Mouse (Mus musculus): ENCODE data around the gene Poldip2. TPM values are rescaled to one million over a fixed set of nuclear protein-coding genes. Genes with fewer than 3 reads are reported as not detected.

Poldip2 gene
- polyA plus RNA-seq, 1 experiment from 2014 or later = 91.1 TPM

- DNase-seq (ENCODE audit: low spot score) (no peak), ATAC-seq (ENCODE audit: low FRiP score, low TSS enrichment) (peak; percentile 30)
- 31% methylated on average over 6 of the region's 6 CpGs for WGBS
- no peaks in the 10 kb centered on the region for H3K36me3 ChIP-seq (ENCODE audit: control insufficient read depth, insufficient read depth, low read length)
- no peaks in the 10 kb centered on the region for H3K27me3 ChIP-seq (ENCODE audit: control insufficient read depth, insufficient read depth, low read length)
- H3K9me3 ChIP-seq (ENCODE audit: control insufficient read depth, low read length) = no peaks in the 10 kb centered on the region
- H3K4me2 ChIP-seq (replicated peaks; ENCODE audit: low read depth) = peak overlapping the region; percentile 89
- peak overlapping the region; percentile 45; the same call in 1 of the 2 replicates for H3K9ac ChIP-seq (ENCODE audit: low read length)
- peak overlapping the region; percentile 68 for H3K4me3 ChIP-seq (ENCODE audit: low read depth, low read length)
- TF ChIP-seq CTCF (IDR thresholded peaks at IDR 0.05; ENCODE audit: low read depth) (no peak), EP300 (optimal IDR thresholded peaks at IDR 0.05) (no peak)
- 0 out of 2 replicates have a peak, but pooled peaks cover 2% of the 10 kb centered on the region for H3K4me1 ChIP-seq (replicated peaks; ENCODE audit: control insufficient read depth, insufficient read depth)
- H3K27ac ChIP-seq (replicated peaks) = 0 out of 2 replicates have a peak overlapping the region, but pooled peaks have one; percentile 1
Observed at GRCm38 (mm10) chr11:78551059-78551398, 39.0 kb downstream of the Poldip2 start.

GRCm38 (mm10) chr11:78555623-78556022 is 43.6 kb downstream of the Poldip2 start:
- ATAC-seq (ENCODE audit: low FRiP score, low TSS enrichment) = no peak
- Histone ChIP-seq H3K27ac (replicated peaks) (no peak overlapping the region), H3K9ac (ENCODE audit: low read length) (no peak overlapping the region), H3K4me1 (replicated peaks; ENCODE audit: control insufficient read depth, insufficient read depth) (no peaks in the 10 kb centered on the region), H3K27me3 (ENCODE audit: control insufficient read depth, insufficient read depth, low read length) (no peaks in the 10 kb centered on the region), H3K4me3 (ENCODE audit: low read depth, low read length) (no peak overlapping the region), H3K36me3 (ENCODE audit: control insufficient read depth, insufficient read depth, low read length) (no peaks in the 10 kb centered on the region; the same call in 1 of the 2 replicates), H3K9me3 (ENCODE audit: control insufficient read depth, low read length) (no peaks in the 10 kb centered on the region), H3K4me2 (replicated peaks; ENCODE audit: low read depth) (no peak overlapping the region)
- TF ChIP-seq CTCF (IDR thresholded peaks at IDR 0.05; ENCODE audit: low read depth) (no peak), EP300 (optimal IDR thresholded peaks at IDR 0.05) (no peak)
- peak; percentile 45 for DNase-seq (ENCODE audit: low spot score)
- 51% methylated on average over 3 of the region's 3 CpGs for WGBS

GRCm38 (mm10) chr11:78556070-78556469 is 44.1 kb downstream of the Poldip2 start:
- no peak for DNase-seq (ENCODE audit: low spot score)
- H3K36me3 ChIP-seq (ENCODE audit: control insufficient read depth, insufficient read depth, low read length) = no peaks in the 10 kb centered on the region; the same call in 1 of the 2 replicates
- no peak for ATAC-seq (ENCODE audit: low FRiP score, low TSS enrichment)
- no peak overlapping the region for H3K4me3 ChIP-seq (ENCODE audit: low read depth, low read length)
- 56% methylated on average over 4 of the region's 4 CpGs for WGBS
- no peaks in the 10 kb centered on the region for H3K4me1 ChIP-seq (replicated peaks; ENCODE audit: control insufficient read depth, insufficient read depth)
- H3K4me2 ChIP-seq (replicated peaks; ENCODE audit: low read depth) = no peak overlapping the region
- no peaks in the 10 kb centered on the region for H3K9me3 ChIP-seq (ENCODE audit: control insufficient read depth, low read length)
- H3K9ac ChIP-seq (ENCODE audit: low read length) = no peak overlapping the region
- no peak overlapping the region for H3K27ac ChIP-seq (replicated peaks)
- TF ChIP-seq EP300 (optimal IDR thresholded peaks at IDR 0.05) (no peak), CTCF (IDR thresholded peaks at IDR 0.05; ENCODE audit: low read depth) (no peak)
- H3K27me3 ChIP-seq (ENCODE audit: control insufficient read depth, insufficient read depth, low read length) = no peaks in the 10 kb centered on the region

- TF ChIP-seq CTCF (IDR thresholded peaks at IDR 0.05; ENCODE audit: low read depth) (peak; percentile 67), EP300 (optimal IDR thresholded peaks at IDR 0.05) (no peak)
- no peak overlapping the region for H3K4me2 ChIP-seq (replicated peaks; ENCODE audit: low read depth)
- ATAC-seq (ENCODE audit: low FRiP score, low TSS enrichment) = no peak
Observed at GRCm38 (mm10) chr11:78557241-78557640, 45.2 kb downstream of the Poldip2 start.

GRCm38 (mm10) chr11:78560447-78560846 is 48.5 kb downstream of the Poldip2 start:
- no peaks in the 10 kb centered on the region for H3K27me3 ChIP-seq (ENCODE audit: control insufficient read depth, insufficient read depth, low read length)
- TF ChIP-seq EP300 (optimal IDR thresholded peaks at IDR 0.05) = no peak
- peak; percentile 91 for TF ChIP-seq CTCF (IDR thresholded peaks at IDR 0.05; ENCODE audit: low read depth)
- no peak overlapping the region for H3K27ac ChIP-seq (replicated peaks)
- no peaks in the 10 kb centered on the region for H3K4me1 ChIP-seq (replicated peaks; ENCODE audit: control insufficient read depth, insufficient read depth)
- no peak overlapping the region for H3K9ac ChIP-seq (ENCODE audit: low read length)
- WGBS = 6% methylated on average over 4 of the region's 4 CpGs
- DNase-seq (ENCODE audit: low spot score) (peak; percentile 70), ATAC-seq (ENCODE audit: low FRiP score, low TSS enrichment) (peak; percentile 69)
- H3K36me3 ChIP-seq (ENCODE audit: control insufficient read depth, insufficient read depth, low read length) = no peaks in the 10 kb centered on the region; the same call in 1 of the 2 replicates
- H3K9me3 ChIP-seq (ENCODE audit: control insufficient read depth, low read length) = no peaks in the 10 kb centered on the region
- H3K4me3 ChIP-seq (ENCODE audit: low read depth, low read length) = no peak overlapping the region
- H3K4me2 ChIP-seq (replicated peaks; ENCODE audit: low read depth) = no peak overlapping the region

More at GRCm38 (mm10) chr11:78557241-78557640, 45.2 kb downstream of the Poldip2 start:
- H3K9ac ChIP-seq (ENCODE audit: low read length) = no peak overlapping the region; the same call in 1 of the 2 replicates
- DNase-seq (ENCODE audit: low spot score) = peak; percentile 27
- 51% methylated on average over 8 of the region's 8 CpGs for WGBS
- no peaks in the 10 kb centered on the region; the same call in 1 of the 2 replicates for H3K36me3 ChIP-seq (ENCODE audit: control insufficient read depth, insufficient read depth, low read length)
- no peaks in the 10 kb centered on the region for H3K27me3 ChIP-seq (ENCODE audit: control insufficient read depth, insufficient read depth, low read length)
- H3K4me3 ChIP-seq (ENCODE audit: low read depth, low read length) = no peak overlapping the region
- H3K4me1 ChIP-seq (replicated peaks; ENCODE audit: control insufficient read depth, insufficient read depth) = no peaks in the 10 kb centered on the region
- H3K27ac ChIP-seq (replicated peaks) = no peak overlapping the region
- no peaks in the 10 kb centered on the region for H3K9me3 ChIP-seq (ENCODE audit: control insufficient read depth, low read length)

GRCm38 (mm10) chr11:78566775-78567174 is 54.8 kb downstream of the Poldip2 start:
- no peaks in the 10 kb centered on the region; the same call in 1 of the 2 replicates for H3K36me3 ChIP-seq (ENCODE audit: control insufficient read depth, insufficient read depth, low read length)
- H3K9me3 ChIP-seq (ENCODE audit: control insufficient read depth, low read length) = no peaks in the 10 kb centered on the region
- TF ChIP-seq EP300 (optimal IDR thresholded peaks at IDR 0.05) (no peak), CTCF (IDR thresholded peaks at IDR 0.05; ENCODE audit: low read depth) (no peak)
- no peak for ATAC-seq (ENCODE audit: low FRiP score, low TSS enrichment)
- H3K27me3 ChIP-seq (ENCODE audit: control insufficient read depth, insufficient read depth, low read length) = no peaks in the 10 kb centered on the region
- peak overlapping the region; percentile 30; the same call in 1 of the 2 replicates for H3K27ac ChIP-seq (replicated peaks)
- WGBS = 41% methylated on average over 6 of the region's 6 CpGs
- H3K4me3 ChIP-seq (ENCODE audit: low read depth, low read length) = no peak overlapping the region
- H3K9ac ChIP-seq (ENCODE audit: low read length) = no peak overlapping the region
- H3K4me1 ChIP-seq (replicated peaks; ENCODE audit: control insufficient read depth, insufficient read depth) = no peaks in the 10 kb centered on the region
- no peak for DNase-seq (ENCODE audit: low spot score)
- no peak overlapping the region for H3K4me2 ChIP-seq (replicated peaks; ENCODE audit: low read depth)
